7 mouse cellular contexts compared by ENCODE assay signal in the genomic region with DNA sequence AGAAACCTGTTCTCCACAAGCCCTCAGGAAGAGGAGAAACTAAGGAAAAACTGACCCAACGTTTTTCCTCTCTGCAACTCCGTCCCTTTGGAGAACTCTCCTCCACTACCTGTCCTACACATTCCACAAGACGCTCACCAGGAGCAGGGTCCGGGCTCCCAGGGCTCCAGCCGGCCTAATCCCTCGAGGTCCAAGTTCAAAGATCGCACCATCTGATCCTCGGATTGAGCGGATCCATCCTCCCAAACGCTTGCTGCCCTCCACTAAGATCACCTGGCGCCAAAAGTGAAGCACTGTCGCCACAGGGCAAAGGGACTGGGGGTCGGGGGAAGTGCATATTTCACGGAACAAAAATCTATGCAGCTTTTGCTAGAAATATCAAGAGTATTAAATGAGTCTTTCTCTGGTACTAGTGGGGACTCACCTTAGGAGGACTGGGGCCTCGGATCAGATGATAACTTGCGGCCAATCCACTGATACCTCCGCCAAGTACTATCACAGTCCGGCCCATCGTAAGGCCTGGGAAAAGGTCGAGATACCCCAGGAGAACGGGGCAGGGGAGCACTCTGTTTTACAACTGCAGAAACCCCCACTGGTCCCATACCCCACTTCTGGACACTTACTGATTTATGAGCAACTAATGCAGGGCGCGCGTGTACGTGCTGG. TPM values are rescaled to one million over a fixed set of nuclear protein-coding genes. Genes with fewer than 3 reads are reported as not detected.
A peak's percentile ranks its signal among the peaks of the same experiment; 100 is the strongest.
DNase-seq lines count a peak whose midpoint lies in the region; ATAC-seq lines count a peak whose summit lies in the region.

No protein-coding gene starts in this region.

- under 1% methylated on average over 25 of the region's 25 CpGs for WGBS in lung, embryonic 16.5 days
- WGBS in intestine, embryonic 14.5 days = under 1% methylated on average over 25 of the region's 25 CpGs
- 1% methylated on average over 25 of the region's 25 CpGs for WGBS in liver, embryonic 16.5 days (ENCODE audit: insufficient replicate concordance)

- peak overlapping the region; percentile 32; the same call in 1 of the 2 replicates for H3K27ac ChIP-seq in lung, embryonic 16.5 days (ENCODE audit: low read length)
- 0 out of 2 replicates have a peak overlapping the region, but pooled peaks have one; percentile 9 for H3K27ac ChIP-seq in intestine, embryonic 14.5 days (ENCODE audit: low read depth)
- H3K27ac ChIP-seq in liver, embryonic 16.5 days (ENCODE audit: low read length) = peak overlapping the region; percentile 100

- peak overlapping the region; percentile 85 for H3K9ac ChIP-seq in lung, embryonic 16.5 days (ENCODE audit: low read length)
- H3K9ac ChIP-seq in intestine, embryonic 14.5 days (ENCODE audit: low read length) = peak overlapping the region; percentile 67
- peak overlapping the region; percentile 94 for H3K9ac ChIP-seq in liver, embryonic 16.5 days (ENCODE audit: low read depth, low read length)

- H3K4me2 ChIP-seq in lung, embryonic 16.5 days (ENCODE audit: low read depth, low read length) = peak overlapping the region; percentile 90
- H3K4me2 ChIP-seq in intestine, embryonic 14.5 days (ENCODE audit: low read length) = peak overlapping the region; percentile 90
- H3K4me2 ChIP-seq in liver, embryonic 16.5 days (ENCODE audit: low read depth, low read length) = peak overlapping the region; percentile 63

- H3K27me3 ChIP-seq in lung, embryonic 16.5 days (ENCODE audit: control insufficient read depth, insufficient read depth, low read depth, low read length) = no peaks in the 10 kb centered on the region
- no peaks in the 10 kb centered on the region for H3K27me3 ChIP-seq in intestine, embryonic 14.5 days (replicated peaks; ENCODE audit: control insufficient read depth, insufficient read depth, low read length)
- no peaks in the 10 kb centered on the region for H3K27me3 ChIP-seq in liver, embryonic 16.5 days (ENCODE audit: control insufficient read depth, insufficient read depth, low read depth, low read length)

- H3K9me3 ChIP-seq in lung, embryonic 16.5 days (ENCODE audit: control insufficient read depth, low read length) = no peaks in the 10 kb centered on the region
- no peaks in the 10 kb centered on the region for H3K9me3 ChIP-seq in intestine, embryonic 14.5 days (ENCODE audit: control insufficient read depth, low read length)
- no peaks in the 10 kb centered on the region for H3K9me3 ChIP-seq in liver, embryonic 16.5 days (replicated peaks; ENCODE audit: control insufficient read depth, low read length)

- peaks cover 8% of the 10 kb centered on the region for H3K4me1 ChIP-seq in lung, embryonic 16.5 days (replicated peaks; ENCODE audit: control insufficient read depth, insufficient read depth, low read length)
- H3K4me1 ChIP-seq in intestine, embryonic 14.5 days (replicated peaks; ENCODE audit: control insufficient read depth, insufficient read depth, low read length) = peaks cover 12% of the 10 kb centered on the region
- H3K4me1 ChIP-seq in liver, embryonic 16.5 days (ENCODE audit: control insufficient read depth, low read depth, low read length) = peaks cover 44% of the 10 kb centered on the region

- DNase-seq in lung, adult 18-20 months = no peak
- peak; percentile 55 for DNase-seq in intestine, embryonic 14.5 days (ENCODE audit: low spot score)
- peak; percentile 71 for DNase-seq in yolk sac, embryonic 10.5 days (ENCODE audit: low spot score)
- DNase-seq in left cerebral cortex, adult 11 months (ENCODE audit: low spot score) = no peak

- ATAC-seq in lung, embryonic 16.5 days (ENCODE audit: low read depth) = peak; percentile 2
- ATAC-seq in erythroblast, adult 5-6 weeks (replicated peaks; ENCODE audit: low FRiP score, poor library complexity, severe bottlenecking) = peak; percentile 37
- ATAC-seq in intestine, embryonic 14.5 days (replicated peaks; ENCODE audit: low FRiP score, low TSS enrichment, low read depth) = peak; percentile 22; the same call in 1 of the 2 replicates
- ATAC-seq in liver, embryonic 16.5 days (ENCODE audit: low read depth) = peak; percentile 35

- H3K36me3 ChIP-seq in lung, embryonic 16.5 days (ENCODE audit: control insufficient read depth, insufficient read depth, low read length) = peaks cover 30% of the 10 kb centered on the region
- peaks cover 61% of the 10 kb centered on the region for H3K36me3 ChIP-seq in intestine, embryonic 14.5 days (ENCODE audit: control insufficient read depth, insufficient read depth, low read length)
- peaks cover 54% of the 10 kb centered on the region for H3K36me3 ChIP-seq in liver, embryonic 16.5 days (ENCODE audit: control insufficient read depth, insufficient read depth)

- H3K4me3 ChIP-seq in lung, embryonic 16.5 days (ENCODE audit: low read length) = peak overlapping the region; percentile 80
- peak overlapping the region; percentile 69 for H3K4me3 ChIP-seq in intestine, embryonic 14.5 days (ENCODE audit: low read depth, low read length)
- H3K4me3 ChIP-seq in liver, embryonic 16.5 days (ENCODE audit: low read depth, low read length) = peak overlapping the region; percentile 87

RNA-seq across cellular contexts. Expression of gene Ppox, which starts 0.6 kb away (rescaled TPM):
- 53.9 and 56.8 TPM in 2 replicates for polyA plus RNA-seq in lung, embryonic 16.5 days (2015; fragmentation: Nextera tagmentation; extraction: Ambion mirVana)
- 416 and 462 TPM in 2 replicates for total RNA-seq in erythroblast, adult 5-6 weeks (2015; ENCODE audit: low replicate concordance)
- 506 and 765 TPM in 2 replicates for total RNA-seq in erythroblast, adult 5-6 weeks (2017; ENCODE audit: low replicate concordance)
- 48.6 and 51.5 TPM in 2 replicates for polyA plus RNA-seq in intestine, embryonic 14.5 days (2014; fragmentation: Nextera tagmentation; extraction: Ambion mirVana)
- 205 and 206 TPM in 2 replicates for polyA plus RNA-seq in liver, embryonic 16.5 days (2015; fragmentation: Nextera tagmentation; extraction: Ambion mirVana)

RNA-seq across cellular contexts. Expression of gene Usp21, which starts 7.4 kb away (rescaled TPM):
- polyA plus RNA-seq in lung, embryonic 16.5 days (2015; fragmentation: Nextera tagmentation; extraction: Ambion mirVana) = 69.8 and 76.0 TPM in 2 replicates
- total RNA-seq in erythroblast, adult 5-6 weeks (2015; ENCODE audit: low replicate concordance) = 9.6 and 12.1 TPM in 2 replicates
- total RNA-seq in erythroblast, adult 5-6 weeks (2017; ENCODE audit: low replicate concordance) = 9.4 and 13.9 TPM in 2 replicates
- polyA plus RNA-seq in intestine, embryonic 14.5 days (2014; fragmentation: Nextera tagmentation; extraction: Ambion mirVana) = 63.0 and 68.1 TPM in 2 replicates
- 23.1 and 25.3 TPM in 2 replicates for polyA plus RNA-seq in liver, embryonic 16.5 days (2015; fragmentation: Nextera tagmentation; extraction: Ambion mirVana)

RNA-seq across cellular contexts. Expression of gene B4galt3, which starts 10.3 kb away (rescaled TPM):
- 92.6 and 98.6 TPM in 2 replicates for polyA plus RNA-seq in lung, embryonic 16.5 days (2015; fragmentation: Nextera tagmentation; extraction: Ambion mirVana)
- total RNA-seq in erythroblast, adult 5-6 weeks (2015; ENCODE audit: low replicate concordance) = 8.1 and 11.3 TPM in 2 replicates
- total RNA-seq in erythroblast, adult 5-6 weeks (2017; ENCODE audit: low replicate concordance) = 7.7 and 29.1 TPM in 2 replicates
- 65.5 and 68.4 TPM in 2 replicates for polyA plus RNA-seq in intestine, embryonic 14.5 days (2014; fragmentation: Nextera tagmentation; extraction: Ambion mirVana)
- polyA plus RNA-seq in liver, embryonic 16.5 days (2015; fragmentation: Nextera tagmentation; extraction: Ambion mirVana) = 22.6 and 23.2 TPM in 2 replicates

RNA-seq across cellular contexts. Expression of gene Ufc1, which starts 14.4 kb away (rescaled TPM):
- polyA plus RNA-seq in lung, embryonic 16.5 days (2015; fragmentation: Nextera tagmentation; extraction: Ambion mirVana) = 109 and 111 TPM in 2 replicates
- 23.4 and 28.6 TPM in 2 replicates for total RNA-seq in erythroblast, adult 5-6 weeks (2015; ENCODE audit: low replicate concordance)
- total RNA-seq in erythroblast, adult 5-6 weeks (2017; ENCODE audit: low replicate concordance) = 13.9 and 19.3 TPM in 2 replicates
- 105 and 114 TPM in 2 replicates for polyA plus RNA-seq in intestine, embryonic 14.5 days (2014; fragmentation: Nextera tagmentation; extraction: Ambion mirVana)
- polyA plus RNA-seq in liver, embryonic 16.5 days (2015; fragmentation: Nextera tagmentation; extraction: Ambion mirVana) = 40.3 and 45.2 TPM in 2 replicates

RNA-seq across cellular contexts. Expression of gene Ndufs2, which starts 29.2 kb away (rescaled TPM):
- polyA plus RNA-seq in lung, embryonic 16.5 days (2015; fragmentation: Nextera tagmentation; extraction: Ambion mirVana) = 227 and 230 TPM in 2 replicates
- 62.9 and 78.4 TPM in 2 replicates for total RNA-seq in erythroblast, adult 5-6 weeks (2015; ENCODE audit: low replicate concordance)
- total RNA-seq in erythroblast, adult 5-6 weeks (2017; ENCODE audit: low replicate concordance) = 48.0 and 62.1 TPM in 2 replicates
- polyA plus RNA-seq in intestine, embryonic 14.5 days (2014; fragmentation: Nextera tagmentation; extraction: Ambion mirVana) = 247 and 258 TPM in 2 replicates
- polyA plus RNA-seq in liver, embryonic 16.5 days (2015; fragmentation: Nextera tagmentation; extraction: Ambion mirVana) = 138 and 143 TPM in 2 replicates

Comparison
In these comparisons a context has a peak if more than half of its experiments do, and no peak if none do; other contexts are left out.
1. H3K27ac ChIP-seq: peak in every context shown above with its lines; median percentile 100 in liver, embryonic 16.5 days; 32 in lung, embryonic 16.5 days; 9 in intestine, embryonic 14.5 days.
2. DNase-seq: peak in intestine, embryonic 14.5 days (single experiment) and yolk sac, embryonic 10.5 days (single experiment); none in lung, adult 18-20 months (0 of 2) and left cerebral cortex, adult 11 months (single experiment).
3. Peak in every context shown above with its lines, with median percentiles within 50 percentile points of each other: ATAC-seq, H3K4me2 ChIP-seq, H3K4me3 ChIP-seq and H3K9ac ChIP-seq.